In the genomic region with DNA sequence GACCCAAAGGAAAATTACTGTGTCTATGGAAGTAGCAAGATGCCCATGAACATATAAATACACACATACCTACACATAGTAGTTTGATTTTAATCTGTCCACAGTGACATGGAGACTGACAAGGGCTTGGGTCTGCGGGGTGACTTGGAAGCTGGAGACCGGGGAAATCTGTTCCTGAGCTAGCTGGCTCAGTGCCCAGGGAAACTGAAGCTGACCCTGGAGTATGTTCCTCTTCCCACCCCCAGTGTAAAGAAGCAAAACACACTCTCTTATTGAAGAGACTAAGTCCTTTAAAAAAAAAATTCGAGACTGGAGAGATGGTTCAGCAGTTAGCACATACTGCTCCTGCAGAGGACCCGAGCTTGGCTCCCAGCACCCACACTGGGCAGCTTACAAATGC, we compare ENCODE assay signal across 5 mouse cellular contexts. TPM values are rescaled to one million over a fixed set of nuclear protein-coding genes. Genes with fewer than 3 reads are reported as not detected.
"Had no signal": no experiment of that assay in that cellular context is flagged by ENCODE, and none has a peak within 500 bp of the region (broad histone marks: within the 10 kb centered on the region; RNA-seq: fewer than 3 reads in every experiment).

No protein-coding gene starts in this region.

RNA-seq across cellular contexts. Expression of a gene that starts 15.8 kb away (rescaled TPM):
- total RNA-seq: layer of hippocampus, postnatal 25 days; megakaryocyte, adult 5-6 weeks had no signal
- polyA plus RNA-seq: limb, embryonic 15.5 days; midbrain, embryonic 14.5 days; myocyte had no signal
